28 mouse cellular contexts compared by ENCODE assay signal in the genomic region with DNA sequence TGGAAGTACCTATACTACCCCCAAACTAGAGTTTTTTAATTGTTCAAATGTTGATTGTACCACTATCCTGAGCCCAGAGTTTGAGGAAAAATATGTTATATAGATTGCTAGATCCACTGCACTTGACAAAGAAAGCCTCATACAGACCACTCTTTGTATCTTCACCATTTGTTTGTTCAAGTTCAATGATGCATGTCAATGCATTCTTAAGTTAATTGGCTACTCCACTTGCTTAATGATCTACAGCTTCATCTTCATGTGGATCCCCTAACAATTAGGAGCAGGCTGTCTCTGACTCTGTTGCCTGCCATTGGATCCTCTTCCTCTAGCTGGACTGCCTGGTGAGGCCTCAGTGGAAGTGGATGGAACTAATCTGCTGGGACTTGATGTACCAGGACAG. TPM values are rescaled to one million over a fixed set of nuclear protein-coding genes. Genes with fewer than 3 reads are reported as not detected.
DNase-seq lines count a peak whose midpoint lies in the region; TF ChIP-seq lines count a peak whose summit lies in the region.
"Had no signal": no experiment of that assay in that cellular context is flagged by ENCODE, and none has a peak within 500 bp of the region (broad histone marks: within the 10 kb centered on the region; RNA-seq: fewer than 3 reads in every experiment).

No protein-coding gene starts in this region.

- no peaks in the 10 kb centered on the region for H3K27me3 ChIP-seq in kidney, adult 2 months (replicated peaks; ENCODE audit: control insufficient read depth, insufficient read depth, low read length)
- H3K27me3 ChIP-seq: CH12.LX; embryonic facial prominence, embryonic 13.5 days; embryonic facial prominence, embryonic 15.5 days; forebrain, embryonic 12.5 days had no signal

- peak; percentile 30 for DNase-seq in kidney, adult 2 months
- DNase-seq in kidney, postnatal 10 days: no peak
- peak; percentile 25 for DNase-seq in Muller cell, postnatal 12 days (ENCODE audit: inconsistent ontology term)
- DNase-seq in retina, postnatal 1 day: peak; percentile 73
- no peak for DNase-seq in yolk sac, embryonic 10.5 days (ENCODE audit: low spot score)
- DNase-seq: adrenal gland, adult 2 months; adrenal gland, postnatal 10 days; adrenal gland, postnatal 25 days; B cell, adult 2 months; cerebellum, adult 11 months; cerebellum, adult 18-20 months; cerebellum, adult 8-10 months; cerebellum, adult 9-11 months; cerebellum, postnatal 14 days; cerebellum, postnatal 36 days; embryo, embryonic 11 days had no signal

- no peak overlapping the region for H3K4me3 ChIP-seq in kidney, adult 2 months (ENCODE audit: insufficient read depth, low read depth, low read length)
- H3K4me3 ChIP-seq: embryonic facial prominence, embryonic 13.5 days; embryonic facial prominence, embryonic 15.5 days; erythroblast, embryonic 14.5 days; forebrain, embryonic 10.5 days; forebrain, embryonic 12.5 days had no signal

- H3K27ac ChIP-seq in kidney, adult 2 months (ENCODE audit: insufficient read depth, low read depth, low read length): no peak overlapping the region
- H3K27ac ChIP-seq: embryonic facial prominence, embryonic 13.5 days; embryonic facial prominence, embryonic 15.5 days; forebrain, embryonic 10.5 days; forebrain, embryonic 12.5 days had no signal

- no peak for TF ChIP-seq POLR2A in kidney, adult 2 months (IDR thresholded peaks at IDR 0.05; ENCODE audit: low read depth, low read length)

- H3K4me1 ChIP-seq in kidney, adult 2 months (ENCODE audit: control insufficient read depth, insufficient read depth, low read length): peaks cover 6% of the 10 kb centered on the region; the same call in 1 of the 2 replicates
- H3K4me1 ChIP-seq: forebrain, embryonic 12.5 days had no signal

- TF ChIP-seq CTCF in kidney, adult 2 months (conservative IDR thresholded peaks at IDR 0.05; ENCODE audit: insufficient read depth, insufficient read length, low read depth, low read length): no peak

- no peaks in the 10 kb centered on the region for H3K36me3 ChIP-seq in kidney, adult 2 months (ENCODE audit: control insufficient read depth, insufficient read depth, low read length)
- H3K36me3 ChIP-seq: embryonic facial prominence, embryonic 13.5 days; embryonic facial prominence, embryonic 15.5 days; forebrain, embryonic 10.5 days; forebrain, embryonic 12.5 days; G1E had no signal

RNA-seq across cellular contexts. Expression of a gene that starts 24.1 kb away (rescaled TPM):
- 20.6 and 34.5 TPM in 2 replicates for polyA plus RNA-seq in kidney, adult 2 months (2012; rRNA removed)
- polyA plus RNA-seq: adrenal gland, adult 2 months; brain, embryonic 14.5 days; CD4-positive, CD25-positive, alpha-beta regulatory T cell, adult 4 months; embryonic facial prominence, embryonic 11.5 days; embryonic facial prominence, embryonic 13.5 days; erythroblast, embryonic 14.5 days; forebrain, embryonic 10.5 days; forebrain, embryonic 12.5 days; forebrain, embryonic 14.5 days; forebrain, embryonic 16.5 days; G1E had no signal

Comparison
In these comparisons a context has a peak if more than half of its experiments do, and no peak if none do; other contexts are left out.
1. DNase-seq: peak in kidney, adult 2 months (single experiment), Muller cell, postnatal 12 days (single experiment) and retina, postnatal 1 day (single experiment); none in kidney, postnatal 10 days (single experiment) and yolk sac, embryonic 10.5 days (single experiment).